Mouse (Mus musculus) lung, embryonic 16.5 days (tissue): ENCODE results near the gene Stpg1. TPM values are rescaled to one million over a fixed set of nuclear protein-coding genes. Genes with fewer than 3 reads are reported as not detected.
A peak's percentile ranks its signal among the peaks of the same experiment; 100 is the strongest.

Experiments
- ATAC-seq: fragments of 200-750 bp; cut with Nextera tagmentation; 2 replicates; pipeline ENCODE4 v1.8.0; 2017; ENCODE audit warnings: low read depth, mild to moderate bottlenecking, moderate library complexity
- H3K27ac ChIP-seq: fragments of 300-500 bp; sonication (generic); 2 replicates; pipeline ENCODE4 v1.5.1; 2014; ENCODE audit warnings: mild to moderate bottlenecking, control low read depth, low read length
- H3K27me3 ChIP-seq: fragments of 300-500 bp; sonication (generic); 2 replicates; pipeline ENCODE4 v1.6.1; 2014; ENCODE audit warnings: low read depth, low read length, mixed read lengths; ENCODE audit not compliant: control insufficient read depth, insufficient read depth
- H3K36me3 ChIP-seq: fragments of 300-500 bp; sonication (generic); 2 replicates; pipeline ENCODE4 v1.6.1; 2014; ENCODE audit warnings: low read length; ENCODE audit not compliant: control insufficient read depth, insufficient read depth
- H3K4me1 ChIP-seq: fragments of 300-500 bp; sonication (generic); replicated peaks from 2 replicates; pipeline ENCODE4 v1.6.1; 2014; ENCODE audit warnings: low read length, mixed read lengths; ENCODE audit not compliant: control insufficient read depth, insufficient read depth
- H3K4me2 ChIP-seq: fragments of 300-500 bp; sonication (generic); 2 replicates; pipeline ENCODE4 v1.6.1; 2014; ENCODE audit warnings: low read depth, low read length, control low read depth
- H3K4me3 ChIP-seq: fragments of 300-500 bp; sonication (generic); 2 replicates; pipeline ENCODE4 v1.5.1; 2014; ENCODE audit warnings: mild to moderate bottlenecking, low read length, control low read depth
- H3K9ac ChIP-seq: fragments of 300-500 bp; sonication (generic); 2 replicates; pipeline ENCODE4 v1.6.1; 2014; ENCODE audit warnings: low read length, control low read depth
- H3K9me3 ChIP-seq: fragments of 300-500 bp; sonication (generic); 2 replicates; pipeline ENCODE4 v1.6.1; 2016; ENCODE audit warnings: low read length; ENCODE audit not compliant: control insufficient read depth
- WGBS: fragments of 180-500 bp; shearing (Covaris S2); extraction: QIAGEN DNeasy Blood & Tissue Kit; methylation state at CpG from one replicate; pipeline ENCODE4 v1.1.7; 2014; 5-methylcytosine and 5-hydroxymethylcytosine counted together
- polyA plus RNA-seq: library from polyadenylated mRNA; unstranded; fragments of >200 nt; fragmentation: Nextera tagmentation; extraction: Ambion mirVana; gene quantifications from 2 replicates; pipeline ENCODE4 v1.2.1, GENCODE M21; 2015

The Stpg1 gene
- polyA plus RNA-seq, 1 experiment from 2014 or later: 0.77 TPM

DNA sequence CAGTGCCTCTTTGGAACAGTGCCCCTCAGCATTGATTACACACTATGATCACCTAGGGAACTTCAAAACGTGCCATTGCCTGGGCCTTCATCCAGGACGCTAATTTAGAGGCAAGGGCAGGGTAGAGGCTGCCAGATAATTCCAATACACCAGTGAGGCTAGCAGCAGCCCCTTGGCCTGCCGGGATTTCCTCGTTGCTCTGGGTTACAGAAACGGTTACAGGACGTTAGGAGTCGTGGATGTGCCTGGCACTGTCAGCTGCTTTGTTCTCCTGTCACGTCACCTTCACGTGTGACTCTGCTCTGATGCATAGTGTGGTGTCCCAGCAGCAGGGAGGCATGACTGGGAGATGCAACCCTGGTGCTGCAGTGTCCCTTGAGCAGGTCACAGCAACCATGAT lies 45.5 kb downstream of the Stpg1 start:
- 60% methylated on average over 9 of the region's 9 CpGs for WGBS
- Histone ChIP-seq H3K27ac (no peak overlapping the region), H3K27me3 (no peaks in the 10 kb centered on the region), H3K9ac (no peak overlapping the region), H3K9me3 (no peaks in the 10 kb centered on the region), H3K36me3 (no peaks in the 10 kb centered on the region), H3K4me1 (peaks cover 6% of the 10 kb centered on the region), H3K4me2 (no peak overlapping the region), H3K4me3 (no peak overlapping the region)
- ATAC-seq: no peak

DNA sequence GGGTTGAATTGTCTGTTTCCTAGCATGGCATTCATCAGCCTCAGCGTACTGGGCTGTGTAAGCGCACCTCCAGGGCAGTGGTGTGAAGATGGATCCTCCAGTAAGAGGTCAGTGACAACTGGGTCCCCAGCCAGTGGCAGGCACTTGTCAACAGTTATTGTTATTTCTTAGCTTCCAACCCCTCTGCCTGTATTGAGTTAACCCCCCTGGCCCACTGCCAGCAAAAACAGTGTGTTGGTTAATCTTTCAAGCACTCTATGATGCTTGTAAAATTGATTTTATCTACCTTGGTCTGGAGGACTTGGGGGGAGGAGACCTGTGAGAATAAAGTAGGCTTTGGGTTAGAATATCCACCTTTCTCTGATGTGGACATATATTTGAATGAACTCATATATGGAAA lies 49.7 kb downstream of the Stpg1 start:
- H3K9ac ChIP-seq: no peak overlapping the region
- no peaks in the 10 kb centered on the region for H3K9me3 ChIP-seq
- no peak overlapping the region for H3K4me2 ChIP-seq
- H3K27me3 ChIP-seq: no peaks in the 10 kb centered on the region
- 0 out of 2 replicates have a peak overlapping the region, but pooled peaks have one; percentile 83 for H3K27ac ChIP-seq
- H3K4me3 ChIP-seq: no peak overlapping the region
- no peaks in the 10 kb centered on the region for H3K36me3 ChIP-seq
- 62% methylated on average over 2 of the region's 2 CpGs for WGBS
- peaks cover 41% of the 10 kb centered on the region for H3K4me1 ChIP-seq
- ATAC-seq: no peak

DNA sequence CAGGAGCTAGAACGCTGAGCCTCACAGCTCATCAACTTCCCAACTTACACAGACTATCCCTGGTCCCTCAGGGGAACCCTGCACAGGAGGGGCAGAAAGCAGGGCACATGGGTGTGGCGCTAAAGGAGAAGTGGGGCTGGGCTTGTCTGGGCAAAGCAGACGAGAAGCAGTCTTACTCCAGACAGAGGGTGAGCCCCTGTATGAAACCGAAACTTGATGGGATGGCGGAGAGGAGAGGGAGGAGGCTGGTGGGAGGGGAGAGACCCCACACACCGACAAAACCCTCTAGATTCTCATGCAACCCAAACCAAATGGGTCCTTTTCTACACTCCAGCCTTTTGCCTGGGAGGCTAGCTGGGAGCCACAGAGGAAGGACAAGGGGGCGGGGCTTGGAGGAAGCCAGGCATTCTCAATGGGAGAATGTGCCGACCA lies 50.5 kb downstream of the Stpg1 start:
- Histone ChIP-seq H3K4me1 (peaks cover 43% of the 10 kb centered on the region), H3K9ac (peak overlapping the region; percentile 57), H3K4me3 (peak overlapping the region; percentile 40), H3K36me3 (no peaks in the 10 kb centered on the region), H3K27ac (peak overlapping the region; percentile 83), H3K9me3 (no peaks in the 10 kb centered on the region), H3K27me3 (no peaks in the 10 kb centered on the region), H3K4me2 (peak overlapping the region; percentile 59)
- peak; percentile 35; the same call in 1 of the 2 replicates for ATAC-seq
- WGBS: 13% methylated on average over 8 of the region's 8 CpGs

DNA sequence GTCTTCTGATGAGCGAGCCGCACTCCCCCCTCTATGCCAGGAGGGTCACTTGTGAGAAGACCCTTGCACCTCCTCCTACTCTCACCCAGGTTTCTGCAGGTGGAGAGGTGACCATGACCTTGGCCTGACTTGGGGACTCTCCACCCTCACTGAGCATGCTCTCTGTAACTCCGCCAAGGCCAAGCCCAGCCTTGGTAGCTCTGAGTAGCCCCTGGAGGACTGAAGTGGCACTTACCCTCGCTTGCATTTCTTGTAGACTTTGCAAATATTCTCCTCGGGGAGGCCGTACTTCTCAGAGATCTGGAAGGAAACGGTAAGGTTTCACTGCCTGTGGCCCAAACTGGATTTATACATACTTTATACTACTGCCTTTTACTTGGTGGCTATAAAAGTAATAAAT lies 51.4 kb downstream of the Stpg1 start:
- 61% methylated on average over 7 of the region's 7 CpGs for WGBS
- no peaks in the 10 kb centered on the region for H3K9me3 ChIP-seq
- peak; percentile 73 for ATAC-seq
- H3K4me3 ChIP-seq: no peak overlapping the region
- H3K27ac ChIP-seq: peak overlapping the region; percentile 83
- H3K36me3 ChIP-seq: no peaks in the 10 kb centered on the region
- H3K4me2 ChIP-seq: peak overlapping the region; percentile 59; the same call in 1 of the 2 replicates
- H3K27me3 ChIP-seq: no peaks in the 10 kb centered on the region
- H3K9ac ChIP-seq: no peak overlapping the region
- H3K4me1 ChIP-seq: peaks cover 43% of the 10 kb centered on the region

DNA sequence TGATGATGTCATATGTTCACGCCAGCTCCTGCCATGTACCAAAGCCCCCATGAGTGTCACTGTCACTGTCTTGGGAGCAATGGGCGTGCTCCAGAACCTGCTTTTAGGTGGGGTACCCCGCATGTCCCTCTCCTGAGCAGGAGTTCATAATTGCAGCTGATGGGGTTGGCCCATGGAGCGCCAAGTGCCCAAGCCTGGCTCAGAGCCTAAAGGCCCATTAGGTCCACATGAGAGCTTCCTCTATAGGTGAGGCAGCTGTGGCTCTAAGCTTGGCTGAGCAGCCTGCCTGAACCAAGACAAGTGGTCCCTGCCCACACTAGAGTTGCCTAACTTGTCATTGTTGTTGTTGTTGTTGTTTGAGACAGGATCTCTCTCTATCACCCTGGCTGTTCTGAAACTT lies 52.2 kb downstream of the Stpg1 start:
- H3K36me3 ChIP-seq: no peaks in the 10 kb centered on the region
- no peak overlapping the region for H3K4me3 ChIP-seq
- no peaks in the 10 kb centered on the region for H3K9me3 ChIP-seq
- H3K27me3 ChIP-seq: no peaks in the 10 kb centered on the region
- H3K9ac ChIP-seq: no peak overlapping the region
- H3K4me1 ChIP-seq: peaks cover 43% of the 10 kb centered on the region
- peak overlapping the region; percentile 83 for H3K27ac ChIP-seq
- 67% methylated on average over 4 of the region's 4 CpGs for WGBS
- ATAC-seq: peak; percentile 41
- no peak overlapping the region for H3K4me2 ChIP-seq

DNA sequence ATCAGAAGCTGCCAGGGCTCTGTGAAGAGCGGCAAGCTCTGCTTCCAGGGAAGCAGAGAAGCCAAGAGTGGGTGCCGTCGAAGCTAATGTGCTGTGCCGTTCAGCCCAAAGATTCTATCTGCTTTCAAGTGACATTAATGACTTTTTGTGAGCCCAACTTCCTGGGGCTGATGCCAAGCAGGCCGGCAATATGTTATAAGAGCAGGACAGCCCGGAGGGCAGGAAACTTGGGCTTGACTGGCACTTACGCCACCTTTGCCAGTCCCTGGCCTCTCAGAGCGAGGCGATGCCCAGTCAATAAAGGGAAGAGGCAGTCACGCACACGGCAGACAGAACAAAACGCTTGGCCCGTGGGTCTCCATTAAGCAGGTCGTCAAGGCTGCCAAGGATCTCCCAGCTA lies 53.0 kb downstream of the Stpg1 start:
- no peaks in the 10 kb centered on the region for H3K36me3 ChIP-seq
- H3K9me3 ChIP-seq: no peaks in the 10 kb centered on the region
- H3K27me3 ChIP-seq: no peaks in the 10 kb centered on the region
- no peak overlapping the region for H3K4me3 ChIP-seq
- peak overlapping the region; percentile 83 for H3K27ac ChIP-seq
- 25% methylated on average over 14 of the region's 14 CpGs for WGBS
- 0 out of 2 replicates have a peak, but pooled peaks have one; percentile 2 for ATAC-seq
- peaks cover 43% of the 10 kb centered on the region for H3K4me1 ChIP-seq
- no peak overlapping the region for H3K4me2 ChIP-seq
- no peak overlapping the region for H3K9ac ChIP-seq

DNA sequence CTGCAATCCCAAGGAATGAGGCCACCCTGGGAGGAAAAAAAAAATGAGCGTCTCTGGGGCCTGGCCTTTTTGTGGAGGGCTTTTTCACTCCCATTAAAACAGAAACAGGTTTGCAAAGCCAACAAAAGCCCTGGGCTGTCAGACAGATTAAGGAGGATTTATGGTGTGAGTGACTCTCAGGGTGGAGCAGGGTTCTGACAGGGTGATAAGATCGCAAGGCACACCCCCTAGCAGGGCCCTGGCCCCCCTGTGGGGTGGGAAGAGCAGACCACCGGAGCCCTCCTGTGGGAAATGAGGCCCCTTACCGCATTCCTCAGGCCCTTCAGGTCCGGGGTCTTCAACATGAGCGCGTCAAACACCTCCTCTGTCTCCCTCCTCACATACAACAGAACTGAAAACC lies 53.5 kb downstream of the Stpg1 start:
- H3K9ac ChIP-seq: no peak overlapping the region
- no peaks in the 10 kb centered on the region for H3K36me3 ChIP-seq
- H3K4me2 ChIP-seq: no peak overlapping the region
- H3K4me3 ChIP-seq: no peak overlapping the region
- H3K4me1 ChIP-seq: peaks cover 43% of the 10 kb centered on the region
- 13% methylated on average over 7 of the region's 7 CpGs for WGBS
- H3K27me3 ChIP-seq: no peaks in the 10 kb centered on the region
- H3K9me3 ChIP-seq: no peaks in the 10 kb centered on the region
- 0 out of 2 replicates have a peak, but pooled peaks have one; percentile 6 for ATAC-seq
- H3K27ac ChIP-seq: peak overlapping the region; percentile 83

DNA sequence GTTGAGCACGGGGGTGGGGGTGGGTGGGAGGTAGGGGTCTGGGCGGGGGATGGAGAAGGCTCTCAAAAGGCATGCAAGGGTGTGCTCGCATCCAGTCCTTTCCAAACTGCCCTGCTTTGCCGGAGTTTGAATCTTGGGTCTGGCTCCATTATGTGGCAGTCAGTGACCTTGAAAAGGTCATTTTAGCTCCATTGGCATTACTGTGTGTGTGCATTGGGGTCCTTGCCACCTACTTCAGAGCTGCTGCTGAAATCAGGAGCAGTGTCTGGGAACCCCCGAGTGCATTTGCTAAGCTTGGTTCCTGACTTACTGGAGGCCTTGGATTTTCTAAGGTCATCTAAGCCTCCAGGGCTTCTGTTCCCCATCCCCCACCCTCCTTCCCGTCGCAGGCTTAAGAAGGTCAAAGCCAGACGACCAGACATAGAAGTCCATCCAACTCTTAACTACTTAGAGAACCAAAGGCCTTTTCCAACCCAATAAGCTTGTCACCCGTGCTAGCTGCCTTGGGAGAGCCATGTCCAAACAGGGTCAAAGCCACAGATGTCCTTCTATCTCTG lies 54.0 kb downstream of the Stpg1 start:
- Histone ChIP-seq H3K4me2 (no peak overlapping the region), H3K9me3 (no peaks in the 10 kb centered on the region), H3K4me3 (no peak overlapping the region), H3K4me1 (peaks cover 43% of the 10 kb centered on the region), H3K9ac (no peak overlapping the region), H3K27ac (no peak overlapping the region; the same call in 1 of the 2 replicates), H3K27me3 (no peaks in the 10 kb centered on the region), H3K36me3 (no peaks in the 10 kb centered on the region)
- WGBS: 28% methylated on average over 9 of the region's 9 CpGs
- no peak for ATAC-seq

DNA sequence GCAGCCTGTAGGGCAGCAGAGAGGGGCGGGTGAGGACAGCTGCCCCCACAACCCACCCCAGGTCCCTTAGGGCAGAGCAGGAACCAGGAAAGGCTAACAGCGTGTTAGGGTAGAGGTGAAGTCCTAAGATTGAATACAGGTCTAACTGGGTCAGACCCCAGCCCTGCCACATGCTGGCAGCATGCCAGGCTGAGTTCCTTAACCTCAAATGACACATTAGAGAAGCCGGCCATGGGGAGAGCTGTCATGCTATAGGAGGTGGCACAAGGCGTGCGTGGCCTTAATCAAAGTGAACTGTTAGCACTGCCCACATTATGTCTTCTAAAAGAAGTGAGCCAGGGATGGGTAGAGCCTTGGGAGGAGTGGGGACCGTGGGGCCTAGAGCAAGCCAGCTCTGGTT lies 54.7 kb downstream of the Stpg1 start:
- peaks cover 42% of the 10 kb centered on the region for H3K4me1 ChIP-seq
- no peak for ATAC-seq
- H3K9ac ChIP-seq: no peak overlapping the region
- no peaks in the 10 kb centered on the region for H3K9me3 ChIP-seq
- no peak overlapping the region for H3K27ac ChIP-seq
- WGBS: 46% methylated on average over 6 of the region's 6 CpGs
- H3K36me3 ChIP-seq: no peaks in the 10 kb centered on the region
- H3K4me2 ChIP-seq: no peak overlapping the region
- no peak overlapping the region for H3K4me3 ChIP-seq
- no peaks in the 10 kb centered on the region for H3K27me3 ChIP-seq
